Mouse (Mus musculus) v-Abl transformed pro-B cells (cell line): ENCODE data around the gene Ttc23l.

Experiments used
- in situ Hi-C, 2 experiments: fragments of 400-800 bp; cut with MboI; formaldehyde crosslinking; loops; one replicate each; pipeline ENCODE4 v1.15.1; 2025; ENCODE audit not compliant: unreplicated experiment in 2 of 2

The Ttc23l gene

DNA sequence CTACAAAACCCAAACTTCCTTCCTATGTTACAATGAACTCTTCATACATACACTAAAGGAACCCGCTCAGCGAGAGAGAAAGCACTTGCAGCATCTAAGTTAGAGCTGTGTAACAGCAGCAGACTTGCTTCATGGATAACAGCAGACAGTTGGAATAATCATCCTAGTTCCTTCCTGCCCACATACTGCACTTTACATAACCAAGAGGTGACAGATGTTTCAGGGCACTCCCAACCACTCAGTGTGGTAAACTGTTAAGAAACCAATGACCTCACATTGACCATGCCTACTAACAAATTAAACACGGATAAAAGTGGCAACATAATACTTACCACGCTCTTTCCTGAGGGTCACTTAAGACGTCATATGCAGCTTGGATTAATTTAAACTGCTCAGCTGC, 94.9 kb downstream of the Ttc23l start:
- in situ Hi-C loops, result no loop called here

GRCm38 (mm10) chr15:10460986-10461385, 97.5 kb downstream of the Ttc23l start:
- in situ Hi-C loops, result no loop called here
